Mouse (Mus musculus): Measurements from ENCODE around the gene Riok2.

DNA sequence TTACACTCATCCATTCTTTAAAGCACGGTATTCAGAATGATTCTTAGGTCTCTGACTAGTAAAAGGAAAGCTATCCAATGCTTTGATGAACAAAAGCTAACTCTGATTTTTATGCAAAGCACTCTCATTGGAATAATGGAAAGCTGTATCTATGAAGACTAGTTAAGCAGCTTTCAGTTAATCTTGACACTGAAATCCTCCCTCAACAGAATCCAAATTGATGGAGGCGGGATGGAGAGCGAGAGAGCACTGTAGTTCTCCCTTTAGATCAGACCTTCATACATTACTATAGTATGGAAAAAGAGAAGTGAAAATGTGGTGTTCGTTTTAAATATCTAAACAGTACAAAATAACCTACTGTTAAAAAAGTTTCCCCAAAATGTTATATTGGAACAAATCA lies 59.6 kb downstream of the Riok2 start:
- no peak for TF ChIP-seq POLR2A (IDR thresholded peaks at IDR 0.05; ENCODE audit: borderline replicate concordance, extremely low read depth, insufficient read depth, insufficient read length, poor library complexity, severe bottlenecking)
- TF ChIP-seq CTCF (IDR thresholded peaks at IDR 0.05; ENCODE audit: borderline replicate concordance, extremely low read depth, insufficient read depth, insufficient read length): no peak

Measured in brain, embryonic 14.5 days (tissue).